Mouse (Mus musculus): ENCODE results near the gene Rarres1. TPM values are rescaled to one million over a fixed set of nuclear protein-coding genes. Genes with fewer than 3 reads are reported as not detected.

Gene Rarres1
- polyA plus RNA-seq, 1 experiment from 2014 or later = 2.5 TPM

GRCm38 (mm10) chr3:67520568-67521143, 5.3 kb upstream of the Rarres1 start:
- Histone ChIP-seq H3K9me3 (replicated peaks) (no peaks in the 10 kb centered on the region), H3K4me1 (replicated peaks) (peaks cover 7% of the 10 kb centered on the region), H3K27me3 (peaks cover 18% of the 10 kb centered on the region), H3K36me3 (no peaks in the 10 kb centered on the region), H3K9ac (no peak overlapping the region), H3K27ac (no peak overlapping the region), H3K4me3 (no peak overlapping the region), H3K4me2 (no peak overlapping the region)
- no peak for ATAC-seq (replicated peaks; ENCODE audit: insufficient number of reproducible peaks, insufficient read depth, low FRiP score, low read depth)
- WGBS = 86% methylated on average over 5 of the region's 5 CpGs

- Histone ChIP-seq H3K27ac (no peak overlapping the region), H3K9ac (peak overlapping the region; percentile 53), H3K9me3 (replicated peaks) (no peaks in the 10 kb centered on the region), H3K4me3 (peak overlapping the region; percentile 57), H3K27me3 (peaks cover 27% of the 10 kb centered on the region), H3K4me1 (replicated peaks) (peaks cover 6% of the 10 kb centered on the region), H3K4me2 (peak overlapping the region; percentile 99), H3K36me3 (no peaks in the 10 kb centered on the region)
- peak; percentile 32; the same call in 1 of the 2 replicates for ATAC-seq (replicated peaks; ENCODE audit: insufficient number of reproducible peaks, insufficient read depth, low FRiP score, low read depth)
- WGBS = 6% methylated on average over 36 of the region's 40 CpGs
Observed at GRCm38 (mm10) chr3:67514801-67515273, 486 bp downstream of the Rarres1 start.

DNA sequence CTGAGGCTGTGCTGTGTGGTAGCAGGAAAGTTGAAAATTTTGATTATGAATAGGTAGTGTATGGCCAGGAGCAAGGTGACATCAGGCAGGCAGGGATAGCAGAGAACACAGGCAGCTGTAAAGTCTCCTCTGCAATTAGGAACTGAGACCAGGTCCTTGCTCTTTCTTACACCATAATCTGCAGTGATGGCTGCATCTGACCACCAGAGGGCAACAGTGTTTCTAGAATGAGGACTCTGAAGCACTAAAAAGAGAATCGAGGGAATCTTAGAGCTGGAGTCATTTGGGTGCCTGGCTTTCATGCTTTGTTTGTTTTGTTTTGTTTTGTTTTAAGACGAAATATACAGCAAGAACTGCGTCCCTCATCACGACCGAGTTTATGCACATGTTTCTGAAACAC, 2.5 kb downstream of the Rarres1 start:
- H3K4me3 ChIP-seq = no peak overlapping the region
- H3K9ac ChIP-seq = no peak overlapping the region
- WGBS = 1% methylated on average over 5 of the region's 5 CpGs
- H3K27me3 ChIP-seq = peaks cover 27% of the 10 kb centered on the region
- no peak for ATAC-seq (replicated peaks; ENCODE audit: insufficient number of reproducible peaks, insufficient read depth, low FRiP score, low read depth)
- no peaks in the 10 kb centered on the region for H3K36me3 ChIP-seq
- no peaks in the 10 kb centered on the region for H3K9me3 ChIP-seq (replicated peaks)
- H3K4me1 ChIP-seq (replicated peaks) = peaks cover 6% of the 10 kb centered on the region
- no peak overlapping the region for H3K27ac ChIP-seq
- no peak overlapping the region for H3K4me2 ChIP-seq

DNA sequence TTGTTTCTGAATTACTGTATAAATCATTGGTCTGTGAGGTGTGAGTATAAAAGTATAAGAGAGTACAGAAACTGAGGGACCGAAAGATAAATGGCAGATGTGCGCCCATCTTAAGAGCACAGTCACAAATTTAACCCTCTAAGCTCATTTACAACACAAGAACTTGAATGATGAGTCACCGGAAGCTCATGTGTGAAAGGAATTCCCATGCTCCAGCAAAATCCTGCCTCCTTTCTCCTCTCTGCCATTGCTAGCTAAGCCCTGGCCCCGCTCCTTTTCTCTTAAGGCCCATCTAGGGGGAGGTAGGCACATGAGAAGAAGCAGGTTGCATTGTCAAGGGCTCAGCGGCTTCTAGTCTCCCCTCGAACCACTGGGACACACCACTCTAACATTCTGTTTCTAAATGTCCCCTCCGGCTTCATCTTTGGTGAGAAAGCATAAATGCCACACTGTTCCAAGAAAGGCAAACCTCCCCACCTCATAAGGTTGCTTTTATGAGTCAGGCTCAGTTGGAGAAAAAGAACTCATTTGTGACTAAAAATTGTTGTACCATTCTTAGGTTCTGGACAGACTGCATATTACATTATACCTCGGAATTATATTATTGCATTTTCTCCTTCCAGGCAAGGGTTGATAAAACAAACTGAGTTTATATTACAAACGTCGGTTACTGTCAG, 7.0 kb downstream of the Rarres1 start:
- 72% methylated on average over 10 of the region's 10 CpGs for WGBS
- ATAC-seq (replicated peaks; ENCODE audit: insufficient number of reproducible peaks, insufficient read depth, low FRiP score, low read depth) = no peak
- no peak overlapping the region for H3K9ac ChIP-seq
- H3K27me3 ChIP-seq = no peaks in the 10 kb centered on the region
- H3K4me3 ChIP-seq = no peak overlapping the region
- H3K4me2 ChIP-seq = no peak overlapping the region
- no peaks in the 10 kb centered on the region for H3K4me1 ChIP-seq (replicated peaks)
- H3K27ac ChIP-seq = no peak overlapping the region
- H3K9me3 ChIP-seq (replicated peaks) = no peaks in the 10 kb centered on the region
- H3K36me3 ChIP-seq = no peaks in the 10 kb centered on the region

DNA sequence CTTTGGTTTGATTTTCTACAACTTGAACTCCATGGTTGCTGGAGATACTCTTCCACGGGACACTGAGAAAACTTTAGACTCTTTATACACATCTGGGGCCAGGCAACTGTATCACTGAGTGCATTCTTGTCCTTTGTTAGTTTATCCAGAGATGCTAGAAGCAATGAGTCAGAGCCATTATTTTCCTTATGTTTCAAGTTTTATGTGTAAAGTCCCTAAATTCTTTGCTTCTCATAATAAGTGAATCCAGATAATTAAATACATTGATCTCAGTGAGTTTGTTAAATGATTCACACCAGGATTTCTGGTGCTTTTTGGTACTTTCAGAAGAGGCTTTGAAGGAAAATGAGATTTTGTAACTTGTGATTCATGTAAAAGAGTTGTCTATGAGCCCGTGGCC, 10.0 kb downstream of the Rarres1 start:
- no peak for ATAC-seq (replicated peaks; ENCODE audit: insufficient number of reproducible peaks, insufficient read depth, low FRiP score, low read depth)
- Histone ChIP-seq H3K36me3 (no peaks in the 10 kb centered on the region), H3K4me1 (replicated peaks) (no peaks in the 10 kb centered on the region), H3K27me3 (no peaks in the 10 kb centered on the region), H3K4me2 (no peak overlapping the region), H3K9ac (no peak overlapping the region), H3K9me3 (replicated peaks) (no peaks in the 10 kb centered on the region), H3K4me3 (no peak overlapping the region), H3K27ac (no peak overlapping the region)
- 76% methylated on average over 2 of the region's 2 CpGs for WGBS

GRCm38 (mm10) chr3:67503878-67504277, 11.4 kb downstream of the Rarres1 start:
- H3K9me3 ChIP-seq (replicated peaks) = no peaks in the 10 kb centered on the region
- H3K4me1 ChIP-seq (replicated peaks) = no peaks in the 10 kb centered on the region
- WGBS = 6% methylated on average over 3 of the region's 3 CpGs
- H3K27ac ChIP-seq = no peak overlapping the region
- no peaks in the 10 kb centered on the region for H3K36me3 ChIP-seq
- ATAC-seq (replicated peaks; ENCODE audit: insufficient number of reproducible peaks, insufficient read depth, low FRiP score, low read depth) = no peak
- no peak overlapping the region for H3K4me2 ChIP-seq
- H3K9ac ChIP-seq = no peak overlapping the region
- no peaks in the 10 kb centered on the region for H3K27me3 ChIP-seq
- no peak overlapping the region for H3K4me3 ChIP-seq

DNA sequence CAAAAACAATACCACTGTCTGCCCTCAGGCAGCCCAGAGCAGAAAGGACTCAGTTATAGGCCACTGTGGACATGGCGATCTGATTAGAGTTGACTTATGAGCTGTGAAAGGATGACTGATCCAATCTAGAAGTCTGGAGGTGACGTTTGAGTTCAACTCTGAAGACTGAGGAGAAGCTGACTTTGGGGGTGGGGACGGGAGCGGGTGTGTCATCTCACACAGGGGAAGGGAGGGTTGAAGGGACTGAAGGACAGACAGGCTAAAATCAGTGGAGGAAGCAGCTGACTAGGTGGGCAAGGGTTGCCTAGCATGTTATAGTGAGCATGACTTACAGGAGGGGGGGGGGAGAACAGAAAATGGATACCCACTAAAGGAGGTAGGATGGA, 15.9 kb downstream of the Rarres1 start:
- no peak for ATAC-seq (replicated peaks; ENCODE audit: insufficient number of reproducible peaks, insufficient read depth, low FRiP score, low read depth)
- no peaks in the 10 kb centered on the region for H3K36me3 ChIP-seq
- H3K9ac ChIP-seq = no peak overlapping the region
- no peaks in the 10 kb centered on the region for H3K27me3 ChIP-seq
- no peaks in the 10 kb centered on the region for H3K4me1 ChIP-seq (replicated peaks)
- no peak overlapping the region for H3K4me3 ChIP-seq
- no peaks in the 10 kb centered on the region for H3K9me3 ChIP-seq (replicated peaks)
- no peak overlapping the region for H3K4me2 ChIP-seq
- WGBS = 83% methylated on average over 4 of the region's 4 CpGs
- no peak overlapping the region for H3K27ac ChIP-seq

- no peaks in the 10 kb centered on the region for H3K4me1 ChIP-seq (replicated peaks)
- no peak for ATAC-seq (replicated peaks; ENCODE audit: insufficient number of reproducible peaks, insufficient read depth, low FRiP score, low read depth)
- no peak overlapping the region for H3K4me2 ChIP-seq
- WGBS = 81% methylated on average over 8 of the region's 8 CpGs
- no peaks in the 10 kb centered on the region for H3K36me3 ChIP-seq
- no peak overlapping the region for H3K9ac ChIP-seq
- H3K4me3 ChIP-seq = no peak overlapping the region
- H3K9me3 ChIP-seq (replicated peaks) = no peaks in the 10 kb centered on the region
- H3K27ac ChIP-seq = no peak overlapping the region
- no peaks in the 10 kb centered on the region for H3K27me3 ChIP-seq
Observed at GRCm38 (mm10) chr3:67498773-67499405, 16.4 kb downstream of the Rarres1 start.

DNA sequence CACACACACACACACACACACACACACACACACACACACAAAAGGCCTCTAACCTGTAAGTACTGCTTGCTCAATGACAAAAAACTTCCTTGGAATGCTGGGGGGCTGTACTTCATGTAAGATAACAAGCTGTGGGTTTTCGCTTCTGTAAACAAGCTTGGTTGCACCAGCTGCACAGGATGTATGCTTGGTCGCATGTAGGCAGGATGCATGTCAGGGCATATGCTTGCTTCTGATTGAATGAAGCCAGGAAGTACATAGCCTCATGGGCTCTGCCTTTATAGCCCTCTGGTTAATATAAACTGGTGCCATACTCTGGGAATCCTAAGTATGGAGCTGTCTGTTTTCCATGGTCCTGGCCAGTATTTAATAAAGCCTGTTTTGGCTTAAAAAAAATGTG, 17.3 kb downstream of the Rarres1 start:
- H3K4me3 ChIP-seq = no peak overlapping the region
- no peak overlapping the region for H3K4me2 ChIP-seq
- H3K27me3 ChIP-seq = no peaks in the 10 kb centered on the region
- 71% methylated on average over 2 of the region's 2 CpGs for WGBS
- H3K36me3 ChIP-seq = no peaks in the 10 kb centered on the region
- H3K9me3 ChIP-seq (replicated peaks) = no peaks in the 10 kb centered on the region
- no peak overlapping the region for H3K27ac ChIP-seq
- ATAC-seq (replicated peaks; ENCODE audit: insufficient number of reproducible peaks, insufficient read depth, low FRiP score, low read depth) = no peak
- H3K9ac ChIP-seq = no peak overlapping the region
- no peaks in the 10 kb centered on the region for H3K4me1 ChIP-seq (replicated peaks)

DNA sequence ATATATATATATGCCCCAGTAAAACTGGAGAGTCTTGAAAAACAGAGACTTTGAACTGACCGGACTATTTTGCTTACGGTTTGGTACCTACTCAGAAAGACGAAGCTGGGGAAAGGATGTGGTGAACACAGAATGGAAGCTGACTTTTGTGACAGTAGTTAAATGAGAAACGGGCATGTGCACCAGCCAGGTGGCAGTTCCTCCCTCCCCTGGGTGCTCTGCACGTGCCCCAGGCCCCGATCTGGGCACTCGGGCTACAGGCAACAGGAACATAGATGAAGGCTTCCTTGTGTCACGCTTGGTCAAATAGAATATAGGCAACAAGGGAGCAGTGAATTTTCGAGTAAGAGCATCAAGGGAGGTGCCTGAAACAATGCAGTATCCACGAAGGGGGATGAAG, 19.0 kb downstream of the Rarres1 start:
- Histone ChIP-seq H3K9ac (no peak overlapping the region), H3K4me3 (no peak overlapping the region), H3K4me1 (replicated peaks) (no peaks in the 10 kb centered on the region), H3K36me3 (no peaks in the 10 kb centered on the region), H3K9me3 (replicated peaks) (no peaks in the 10 kb centered on the region), H3K4me2 (no peak overlapping the region), H3K27ac (no peak overlapping the region), H3K27me3 (no peaks in the 10 kb centered on the region)
- no peak for ATAC-seq (replicated peaks; ENCODE audit: insufficient number of reproducible peaks, insufficient read depth, low FRiP score, low read depth)
- WGBS = 79% methylated on average over 10 of the region's 10 CpGs

DNA sequence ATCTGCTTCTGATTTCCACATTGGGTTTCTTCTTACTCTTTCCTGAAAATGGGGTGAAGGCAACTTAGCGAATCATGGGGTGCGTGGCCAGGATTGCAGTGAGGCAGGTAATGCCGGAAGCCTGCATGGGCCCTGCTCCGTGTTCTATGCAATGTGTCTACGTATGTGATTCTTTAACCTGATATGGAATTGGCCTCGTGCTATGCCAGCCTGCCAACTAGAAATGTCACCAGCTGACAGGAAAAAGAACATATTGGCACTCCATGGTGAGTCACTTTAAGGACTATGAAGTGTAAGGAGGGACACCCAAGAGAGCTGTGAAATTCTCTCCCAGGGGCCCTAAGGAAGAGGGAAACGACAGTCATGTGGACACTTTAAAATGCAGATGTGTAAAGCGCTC, 22.2 kb downstream of the Rarres1 start:
- Histone ChIP-seq H3K36me3 (no peaks in the 10 kb centered on the region), H3K4me2 (no peak overlapping the region), H3K27ac (no peak overlapping the region), H3K4me3 (no peak overlapping the region), H3K4me1 (replicated peaks) (no peaks in the 10 kb centered on the region), H3K9ac (no peak overlapping the region), H3K9me3 (replicated peaks) (no peaks in the 10 kb centered on the region), H3K27me3 (no peaks in the 10 kb centered on the region)
- ATAC-seq (replicated peaks; ENCODE audit: insufficient number of reproducible peaks, insufficient read depth, low FRiP score, low read depth) = no peak
- WGBS = 79% methylated on average over 8 of the region's 8 CpGs

Measured in heart, embryonic 15.5 days (tissue).